Mouse (Mus musculus): Measurements from ENCODE around the gene Susd4. TPM values are rescaled to one million over a fixed set of nuclear protein-coding genes. Genes with fewer than 3 reads are reported as not detected.

Susd4 gene
- total RNA-seq, 2 experiments from 2014 or later = 0.72 to 0.88 TPM

DNA sequence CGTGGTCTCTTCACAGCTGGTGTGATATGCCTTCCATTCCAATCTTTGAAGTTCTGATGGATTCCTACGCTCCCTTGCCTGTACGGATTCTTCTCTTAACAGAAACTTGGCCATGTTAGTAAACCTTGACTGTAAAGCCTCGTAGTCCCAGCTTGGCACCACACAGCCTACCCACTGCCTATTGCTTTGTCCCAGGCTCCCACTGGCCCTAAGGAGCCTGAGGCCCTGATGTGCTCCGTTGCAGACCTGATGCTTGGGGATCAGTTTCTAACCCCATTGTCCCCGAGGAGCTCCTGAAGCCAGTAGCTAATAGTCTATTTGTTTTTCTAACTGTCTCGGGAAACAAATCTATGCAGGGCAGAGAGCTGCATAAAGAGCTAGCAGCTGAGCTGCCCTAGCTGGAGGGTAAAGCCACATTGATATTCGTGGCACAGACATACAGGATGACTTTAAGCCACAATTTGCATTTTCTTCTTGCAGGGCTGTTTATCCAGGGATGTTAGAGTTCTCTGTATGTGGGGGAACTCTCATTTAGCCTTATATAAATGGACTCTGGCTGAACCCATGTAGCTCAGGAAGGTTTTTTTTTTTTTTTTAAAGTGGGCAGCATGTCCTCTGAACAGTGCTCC lies 155.2 kb downstream of the Susd4 start:
- no peak for DNase-seq

- no peak for DNase-seq
Measured at GRCm38 (mm10) chr1:182922824-182923223, 159.2 kb downstream of the Susd4 start.

DNA sequence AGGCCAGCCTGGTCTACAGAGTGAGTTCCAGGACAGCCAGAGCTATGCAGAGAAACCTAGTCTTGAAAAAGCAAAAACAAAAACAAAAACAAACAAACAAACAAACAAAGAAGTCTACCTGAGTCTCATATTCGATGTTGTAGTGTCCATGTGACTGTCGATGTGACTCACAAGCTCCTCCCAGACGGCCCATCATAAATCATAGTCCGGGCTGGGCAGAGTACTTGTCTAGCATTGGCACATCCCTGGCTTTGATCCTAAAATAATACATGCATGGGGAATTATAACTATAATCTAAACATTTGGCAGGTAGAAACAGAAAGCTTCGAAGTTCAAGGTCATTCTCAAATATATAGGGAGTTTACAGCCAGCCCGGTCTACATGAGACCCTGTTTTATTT lies 162.8 kb downstream of the Susd4 start:
- no peak for DNase-seq

- no peak for DNase-seq
Measured at GRCm38 (mm10) chr1:182927878-182928851, 164.5 kb downstream of the Susd4 start.

- no peak for DNase-seq
Measured at GRCm38 (mm10) chr1:182935469-182935868, 171.8 kb downstream of the Susd4 start.

DNA sequence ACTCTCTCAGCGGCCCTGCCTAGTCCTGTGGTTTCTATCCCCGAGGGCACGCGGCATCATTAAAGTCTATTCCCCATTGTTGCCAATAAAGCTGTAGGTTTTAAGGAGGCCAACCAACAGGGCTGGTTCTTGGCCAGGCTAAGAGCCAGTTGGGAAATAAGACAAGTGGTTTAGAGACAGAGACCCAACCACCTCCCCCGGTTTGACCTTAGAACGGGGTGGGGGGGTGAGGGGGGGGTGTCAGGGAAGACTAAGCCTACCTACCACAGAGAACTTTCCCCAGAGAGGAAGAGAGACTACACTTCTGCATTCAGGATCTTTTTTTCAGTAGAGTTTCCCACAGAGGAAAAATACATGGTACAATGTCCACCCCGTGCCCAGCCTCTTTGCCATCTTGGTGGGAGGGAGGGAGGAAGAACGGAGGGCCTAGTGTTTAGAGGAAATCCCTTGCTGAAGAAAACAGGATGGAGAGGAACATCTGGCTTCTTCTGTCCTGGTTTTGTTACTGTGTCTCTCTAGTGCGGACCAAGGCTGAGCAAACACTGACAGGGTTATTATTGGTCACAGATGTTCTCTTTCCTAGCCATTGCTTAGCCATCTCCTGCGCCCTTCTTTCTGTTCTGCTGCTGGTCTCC lies 173.9 kb downstream of the Susd4 start:
- no peak for DNase-seq

- no peak for DNase-seq
Measured at GRCm38 (mm10) chr1:182941921-182942320, 178.3 kb downstream of the Susd4 start.

- DNase-seq = no peak
Measured at GRCm38 (mm10) chr1:182943911-182944310, 180.3 kb downstream of the Susd4 start.

- DNase-seq = no peak
Measured at GRCm38 (mm10) chr1:182944638-182945037, 181.0 kb downstream of the Susd4 start.

- no peak for DNase-seq
Measured at GRCm38 (mm10) chr1:182945561-182945960, 181.9 kb downstream of the Susd4 start.

Other genes with a start within 250 kb of the Susd4 start
- gene Capn2, start 246.3 kb upstream of the Susd4 start, total RNA-seq (2021) = 10 to 100 TPM; 52.0 to 59.4 TPM
- gene Capn8, start 198.9 kb upstream of the Susd4 start, total RNA-seq (2021) = not detected
- gene Ccdc185, start 14.7 kb upstream of the Susd4 start, total RNA-seq (2021) = not detected
- gene Tlr5, start 190.9 kb downstream of the Susd4 start, total RNA-seq (2021) = 1 to 10 TPM; 1.5 to 2.0 TPM